Mouse (Mus musculus) ES-Bruce4 (cell line): ENCODE measurements at regions not wholly inside any gene's neighbourhood (a gene's known extent, or its start where the extent isn't known, plus 50 kb on each side); places are given as distances from the start of the nearest gene placed in this dataset.

Source experiments
- CTCF ChIP-seq: IDR thresholded peaks from one replicate; pipeline ENCODE4 v1.8.1; 2011; ENCODE audit warnings: low read depth, low read length
- EP300 ChIP-seq: IDR thresholded peaks from 2 replicates; pipeline ENCODE4 v1.6.1; 2011; ENCODE audit warnings: low read depth, low read length; ENCODE audit not compliant: insufficient read depth
- POLR2A ChIP-seq: IDR thresholded peaks from one replicate; pipeline ENCODE4 v1.8.1; 2011; ENCODE audit warnings: low read length; ENCODE audit not compliant: insufficient read depth

GRCm38 (mm10) chr2:21976831-21977230 is 250.5 kb upstream of the Myo3a start:
- TF ChIP-seq POLR2A, result no peak
- TF ChIP-seq EP300, result no peak
- TF ChIP-seq CTCF, result no peak
